Mouse (Mus musculus): Measurements from ENCODE around the gene 2410004B18Rik.

DNA sequence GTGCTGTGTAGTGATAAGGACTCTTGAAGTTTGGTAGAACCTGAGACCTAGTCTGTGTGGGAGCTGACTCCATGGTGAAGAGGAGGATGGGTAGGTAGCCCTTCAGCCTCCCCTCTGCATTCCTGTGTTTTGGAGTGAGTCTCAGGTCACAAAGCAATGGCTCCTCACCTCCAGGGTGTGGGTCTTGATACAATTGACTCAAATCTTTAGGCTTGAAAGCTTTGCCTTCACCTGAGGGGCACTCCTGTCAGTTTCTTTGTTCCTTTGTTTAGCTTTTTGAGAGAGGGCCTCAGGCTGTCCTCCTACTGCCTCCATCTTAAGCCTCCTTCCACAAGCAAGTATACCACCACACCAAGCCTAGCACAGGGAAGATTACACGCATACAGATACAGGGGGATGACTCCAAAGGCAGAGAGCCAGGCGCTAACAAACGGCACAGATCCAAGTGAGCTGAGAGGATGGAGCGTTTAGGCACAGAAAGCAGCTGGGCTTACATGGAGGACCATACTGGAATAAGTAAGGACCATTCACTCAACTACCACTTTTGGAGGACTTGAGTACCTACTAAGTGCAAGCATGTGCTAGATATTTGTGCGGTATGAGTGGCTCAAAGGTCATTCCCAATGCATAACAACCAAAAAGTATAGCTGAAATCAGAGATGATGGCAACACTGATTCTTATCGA lies 48.6 kb downstream of the 2410004B18Rik start:
- TF ChIP-seq CTCF (IDR thresholded peaks at IDR 0.05; ENCODE audit: insufficient read depth, low read length): no peak
- no peak for TF ChIP-seq POLR2A (IDR thresholded peaks at IDR 0.05; ENCODE audit: borderline replicate concordance, extremely low read depth, low read depth, low read length)

All from lung, adult 2 months (tissue).